In genomic region chr8:72259862-72260261, GRCm38 (mm10) we compare ENCODE assay signal across 29 mouse cellular contexts. TPM values are rescaled to one million over a fixed set of nuclear protein-coding genes. Genes with fewer than 3 reads are reported as not detected.
DNase-seq lines count a peak whose midpoint lies in the region; ATAC-seq and TF ChIP-seq lines count a peak whose summit lies in the region.
"Had no signal": no experiment of that assay in that cellular context is flagged by ENCODE, and none has a peak within 500 bp of the region (broad histone marks: within the 10 kb centered on the region; RNA-seq: fewer than 3 reads in every experiment).

No protein-coding gene starts in this region.

- no peak for DNase-seq in heart, adult 2 months
- DNase-seq in heart, postnatal 25 days (ENCODE audit: low spot score) = no peak
- peak; percentile 60 for DNase-seq in liver, adult 2 months (ENCODE audit: extremely low read depth, low read depth, low spot score)
- no peak for DNase-seq in liver
- no peak for DNase-seq in liver, postnatal 0 days
- no peak for DNase-seq in liver, embryonic 11.5 days (ENCODE audit: low spot score)
- DNase-seq: adrenal gland, adult 2 months; adrenal gland, postnatal 25 days; cerebellum, adult 11 months; cerebellum, adult 18-20 months; cerebellum, adult 8-10 months; cerebellum, adult 9-11 months; cerebellum, postnatal 14 days; cerebellum, postnatal 36 days; embryo, embryonic 11 days had no signal

- H3K4me1 ChIP-seq in heart, adult 2 months (ENCODE audit: control insufficient read depth, insufficient read depth, low read length) = peaks cover 17% of the 10 kb centered on the region
- H3K4me1 ChIP-seq in liver, adult 2 months (ENCODE audit: control insufficient read depth, insufficient read depth, low read length) = peaks cover 4% of the 10 kb centered on the region
- H3K4me1 ChIP-seq in liver, postnatal 0 days (ENCODE audit: insufficient read depth) = no peaks in the 10 kb centered on the region; the same call in 1 of the 2 replicates
- H3K4me1 ChIP-seq in liver, embryonic 11.5 days (replicated peaks; ENCODE audit: control insufficient read depth, insufficient read depth, low read length) = no peaks in the 10 kb centered on the region
- H3K4me1 ChIP-seq: embryonic facial prominence, embryonic 15.5 days; forebrain, embryonic 10.5 days; forebrain, embryonic 12.5 days had no signal

- intact Hi-C loops in heart, adult 2 months (cut with DNase I) = loop anchor here (5.0 kb wide), 1 partner anchor 83 kb away; no protein-coding TSS in a partner anchor
- intact Hi-C loops in heart, postnatal 25 days (cut with DNase I) = loop anchor here (1.0 to 2.0 kb wide), 2 partner anchors 81 to 106 kb away; no protein-coding TSS in a partner anchor

- ATAC-seq in liver, postnatal 0 days = peak; percentile 79
- no peak for ATAC-seq in liver, embryonic 11.5 days (replicated peaks; ENCODE audit: low FRiP score)
- ATAC-seq: forebrain, embryonic 14.5 days had no signal

- TF ChIP-seq EP300 in heart, adult 2 months (IDR thresholded peaks at IDR 0.05; ENCODE audit: insufficient read depth, low read depth, low read length) = no peak
- no peak for TF ChIP-seq EP300 in liver, postnatal 0 days (IDR thresholded peaks at IDR 0.05; ENCODE audit: low read depth)

- WGBS in heart, adult 2 months = 57% methylated on average over 2 of the region's 2 CpGs
- 18% methylated on average over 2 of the region's 2 CpGs for WGBS in liver, adult 2 months
- 51% methylated on average over 2 of the region's 2 CpGs for WGBS in liver, postnatal 0 days (ENCODE audit: insufficient replicate concordance)
- 56% methylated on average over 2 of the region's 2 CpGs for WGBS in liver, embryonic 11.5 days

- TF ChIP-seq CTCF in heart, adult 2 months (IDR thresholded peaks at IDR 0.05) = no peak
- TF ChIP-seq CTCF in liver, adult 2 months (IDR thresholded peaks at IDR 0.05; ENCODE audit: low read depth, low read length) = no peak
- no peak for TF ChIP-seq CTCF in liver, postnatal 0 days (IDR thresholded peaks at IDR 0.05; ENCODE audit: low read depth)

- TF ChIP-seq POLR2A in heart, adult 2 months (IDR thresholded peaks at IDR 0.05; ENCODE audit: insufficient read depth, low read depth, low read length) = no peak
- no peak for TF ChIP-seq POLR2A in liver, adult 2 months (IDR thresholded peaks at IDR 0.05; ENCODE audit: extremely low read depth, insufficient read depth, low read length)

- no peak overlapping the region for H3K9ac ChIP-seq in heart, adult 2 months (ENCODE audit: low read depth, low read length)
- no peak overlapping the region for H3K9ac ChIP-seq in liver, adult 2 months (ENCODE audit: low read depth, low read length)
- H3K9ac ChIP-seq in liver, postnatal 0 days (replicated peaks) = no peak overlapping the region
- no peak overlapping the region for H3K9ac ChIP-seq in liver, embryonic 11.5 days (ENCODE audit: low read depth, low read length)
- H3K9ac ChIP-seq: embryonic facial prominence, embryonic 15.5 days; forebrain, embryonic 12.5 days had no signal

- no peaks in the 10 kb centered on the region for H3K79me2 ChIP-seq in heart, adult 2 months (replicated peaks; ENCODE audit: control insufficient read depth, insufficient read depth, low read length)
- H3K79me2 ChIP-seq in liver, adult 2 months (ENCODE audit: control insufficient read depth, insufficient read depth, low read length) = no peaks in the 10 kb centered on the region

- H3K27me3 ChIP-seq in heart, adult 2 months (ENCODE audit: control insufficient read depth, insufficient read depth, low read length) = no peaks in the 10 kb centered on the region
- H3K27me3 ChIP-seq in liver, adult 2 months (ENCODE audit: control insufficient read depth, insufficient read depth, low read length) = no peaks in the 10 kb centered on the region
- no peaks in the 10 kb centered on the region for H3K27me3 ChIP-seq in liver, postnatal 0 days (ENCODE audit: insufficient read depth, low read length)
- no peaks in the 10 kb centered on the region for H3K27me3 ChIP-seq in liver, embryonic 11.5 days (replicated peaks; ENCODE audit: control insufficient read depth, insufficient read depth, low read length)
- H3K27me3 ChIP-seq: embryonic facial prominence, embryonic 13.5 days; embryonic facial prominence, embryonic 15.5 days; forebrain, embryonic 12.5 days had no signal

- H3K9me3 ChIP-seq in liver, postnatal 0 days (ENCODE audit: low read length) = no peaks in the 10 kb centered on the region
- no peaks in the 10 kb centered on the region for H3K9me3 ChIP-seq in liver, embryonic 11.5 days (ENCODE audit: control insufficient read depth, low read length)
- H3K9me3 ChIP-seq: embryonic facial prominence, embryonic 13.5 days; embryonic facial prominence, embryonic 15.5 days; forebrain, embryonic 10.5 days; forebrain, embryonic 12.5 days had no signal

- H3K36me3 ChIP-seq in heart, adult 2 months (ENCODE audit: control insufficient read depth, insufficient read depth, low read length) = peaks cover 2% of the 10 kb centered on the region; the same call in 1 of the 2 replicates
- H3K36me3 ChIP-seq in liver, adult 2 months (ENCODE audit: control insufficient read depth, insufficient read depth, low read length) = no peaks in the 10 kb centered on the region
- H3K36me3 ChIP-seq in liver, postnatal 0 days (replicated peaks; ENCODE audit: insufficient read depth, low read length) = 0 out of 2 replicates have a peak, but pooled peaks cover 3% of the 10 kb centered on the region
- H3K36me3 ChIP-seq in liver, embryonic 11.5 days (ENCODE audit: control insufficient read depth, insufficient read depth, low read length) = no peaks in the 10 kb centered on the region

- no peak overlapping the region for H3K4me3 ChIP-seq in heart, adult 2 months
- H3K4me3 ChIP-seq in liver, adult 2 months (ENCODE audit: insufficient read depth, low read depth, low read length) = no peak overlapping the region
- H3K4me3 ChIP-seq in liver, postnatal 0 days (ENCODE audit: low read depth, low read length) = no peak overlapping the region
- H3K4me3 ChIP-seq in liver, embryonic 11.5 days (ENCODE audit: low read depth, low read length) = no peak overlapping the region
- H3K4me3 ChIP-seq: embryonic facial prominence, embryonic 13.5 days; embryonic facial prominence, embryonic 15.5 days; erythroblast, embryonic 14.5 days; forebrain, embryonic 10.5 days; forebrain, embryonic 12.5 days had no signal

- H3K4me2 ChIP-seq in liver, postnatal 0 days (ENCODE audit: low read depth, low read length) = no peak overlapping the region
- H3K4me2 ChIP-seq in liver, embryonic 11.5 days = no peak overlapping the region
- H3K4me2 ChIP-seq: embryonic facial prominence, embryonic 13.5 days; embryonic facial prominence, embryonic 15.5 days; forebrain, embryonic 12.5 days had no signal

- peak overlapping the region; percentile 61; the same call in 1 of the 2 replicates for H3K27ac ChIP-seq in heart, adult 2 months
- no peak overlapping the region for H3K27ac ChIP-seq in liver, adult 2 months (replicated peaks; ENCODE audit: insufficient read depth, low read depth, low read length)
- no peak overlapping the region for H3K27ac ChIP-seq in liver, postnatal 0 days (ENCODE audit: low read depth)
- no peak overlapping the region for H3K27ac ChIP-seq in liver, embryonic 11.5 days (ENCODE audit: low read depth, low read length)
- H3K27ac ChIP-seq: embryonic facial prominence, embryonic 13.5 days; embryonic facial prominence, embryonic 15.5 days; forebrain, embryonic 10.5 days; forebrain, embryonic 12.5 days had no signal

RNA-seq across cellular contexts. Expression of gene Ap1m1, which starts 20.0 kb away (rescaled TPM):
- 10 to 100 TPM; 44.6 to 48.8 TPM for total RNA-seq in heart, adult 2 months (2021)
- 74.3 and 77.0 TPM in 2 replicates for polyA plus RNA-seq in heart, adult 2 months (2012; rRNA removed)
- total RNA-seq in heart, postnatal 25 days (2021) = 10 to 100 TPM; 44.0 to 46.1 TPM
- total RNA-seq in liver, adult 2 months (2014; rRNA removed) = 7.9 and 14.9 TPM in 2 replicates
- 38.9 and 39.4 TPM in 2 replicates for polyA plus RNA-seq in liver, adult 2 months (2012; rRNA removed)
- polyA plus RNA-seq in liver, postnatal 0 days (2015; fragmentation: Nextera tagmentation; extraction: Ambion mirVana) = 40.7 and 41.7 TPM in 2 replicates
- 111 and 119 TPM in 2 replicates for polyA plus RNA-seq in liver, embryonic 11.5 days (2014; fragmentation: Nextera tagmentation; extraction: Ambion mirVana)

RNA-seq across cellular contexts. Expression of gene Fam32a, which starts 40.3 kb away (rescaled TPM):
- 10 to 100 TPM; 21.4 to 23.2 TPM for total RNA-seq in heart, adult 2 months (2021)
- polyA plus RNA-seq in heart, adult 2 months (2012; rRNA removed) = 21.2 and 29.9 TPM in 2 replicates
- 10 to 100 TPM; 20.4 to 20.7 TPM for total RNA-seq in heart, postnatal 25 days (2021)
- total RNA-seq in liver, adult 2 months (2014; rRNA removed) = 28.6 and 29.5 TPM in 2 replicates
- 18.8 and 28.4 TPM in 2 replicates for polyA plus RNA-seq in liver, adult 2 months (2012; rRNA removed)
- polyA plus RNA-seq in liver, postnatal 0 days (2015; fragmentation: Nextera tagmentation; extraction: Ambion mirVana) = 27.5 and 28.4 TPM in 2 replicates
- 59.7 and 64.2 TPM in 2 replicates for polyA plus RNA-seq in liver, embryonic 11.5 days (2014; fragmentation: Nextera tagmentation; extraction: Ambion mirVana)

RNA-seq across cellular contexts. Expression of gene Gm10282, which starts 45.2 kb away (rescaled TPM):
- total RNA-seq in heart, adult 2 months (2021) = 1 to 10 TPM; 6.7 to 8.5 TPM
- polyA plus RNA-seq in heart, adult 2 months (2012; rRNA removed) = 1.1 and 2.9 TPM in 2 replicates
- 10 to 100 TPM in 1 of 2 experiments, 1 to 10 TPM in 1; 7.6 to 10.1 TPM for total RNA-seq in heart, postnatal 25 days (2021)
- total RNA-seq in liver, adult 2 months (2014; rRNA removed) = 0.54 and 1.0 TPM in 2 replicates
- polyA plus RNA-seq in liver, adult 2 months (2012; rRNA removed) = 0.37 and 0.42 TPM in 2 replicates
- 6.3 and 6.4 TPM in 2 replicates for polyA plus RNA-seq in liver, postnatal 0 days (2015; fragmentation: Nextera tagmentation; extraction: Ambion mirVana)
- 20.8 TPM in 2 replicates for polyA plus RNA-seq in liver, embryonic 11.5 days (2014; fragmentation: Nextera tagmentation; extraction: Ambion mirVana)

RNA-seq across cellular contexts. Expression of gene Gm11034, which starts 46.4 kb away (rescaled TPM):
- total RNA-seq in heart, adult 2 months (2021) = not detected
- polyA plus RNA-seq in heart, adult 2 months (2012; rRNA removed) = not detected in 2 replicates
- total RNA-seq in heart, postnatal 25 days (2021) = not detected
- total RNA-seq in liver, adult 2 months (2014; rRNA removed) = not detected in 2 replicates
- polyA plus RNA-seq in liver, adult 2 months (2012; rRNA removed) = not detected in 2 replicates
- not detected in 2 replicates for polyA plus RNA-seq in liver, postnatal 0 days (2015; fragmentation: Nextera tagmentation; extraction: Ambion mirVana)
- not detected in 2 replicates for polyA plus RNA-seq in liver, embryonic 11.5 days (2014; fragmentation: Nextera tagmentation; extraction: Ambion mirVana)
- total RNA-seq: adrenal gland, adult 2 months; adrenal gland, postnatal 10 days; adrenal gland, postnatal 25 days; adrenal gland, postnatal 4 days; common myeloid progenitor, adult 5-6 weeks; ES-E14; MEL had no signal
- polyA plus RNA-seq: adrenal gland, adult 2 months; brain, embryonic 14.5 days; C2C12; embryonic facial prominence, embryonic 11.5 days; embryonic facial prominence, embryonic 13.5 days; embryonic facial prominence, embryonic 15.5 days; erythroblast, embryonic 14.5 days; forebrain, embryonic 10.5 days; forebrain, embryonic 12.5 days; forebrain, embryonic 14.5 days had no signal

RNA-seq across cellular contexts. Expression of gene Cib3, which starts 47.2 kb away (rescaled TPM):
- total RNA-seq in heart, adult 2 months (2021) = 1 to 10 TPM in 1 of 2 experiments, under 1 TPM in 1; 0.66 to 1.5 TPM
- 1.1 TPM in 2 replicates for polyA plus RNA-seq in heart, adult 2 months (2012; rRNA removed)
- under 1 TPM in 1 of 2 experiments, not detected in 1; 0.49 TPM for total RNA-seq in heart, postnatal 25 days (2021)
- 1.1 and 2.6 TPM in 2 replicates for total RNA-seq in liver, adult 2 months (2014; rRNA removed)
- polyA plus RNA-seq in liver, adult 2 months (2012; rRNA removed) = 0.60 and 1.5 TPM in 2 replicates
- not detected in 2 replicates for polyA plus RNA-seq in liver, postnatal 0 days (2015; fragmentation: Nextera tagmentation; extraction: Ambion mirVana)
- not detected in 2 replicates for polyA plus RNA-seq in liver, embryonic 11.5 days (2014; fragmentation: Nextera tagmentation; extraction: Ambion mirVana)
- total RNA-seq: adrenal gland, adult 2 months; adrenal gland, postnatal 10 days; adrenal gland, postnatal 4 days; common myeloid progenitor, adult 5-6 weeks; MEL had no signal
- polyA plus RNA-seq: adrenal gland, adult 2 months; brain, embryonic 14.5 days; C2C12; embryonic facial prominence, embryonic 11.5 days; embryonic facial prominence, embryonic 13.5 days; erythroblast, embryonic 14.5 days; forebrain, embryonic 10.5 days; forebrain, embryonic 12.5 days; forebrain, embryonic 14.5 days had no signal
